Mouse (Mus musculus): ENCODE results near the gene Trak1. TPM values are rescaled to one million over a fixed set of nuclear protein-coding genes. Genes with fewer than 3 reads are reported as not detected.

Gene Trak1
- polyA plus RNA-seq (2012; rRNA removed): 22.2 and 23.1 TPM in 2 replicates

- Histone ChIP-seq H3K4me1 (ENCODE audit: control insufficient read depth, insufficient read depth, low read length) (peaks cover 13% of the 10 kb centered on the region), H3K4me3 (ENCODE audit: control insufficient read depth, low read depth, low read length) (peak within 1 kb of the TSS; percentile 76), H3K27ac (ENCODE audit: control insufficient read depth, insufficient read depth, low read depth, low read length) (peak within 1 kb of the TSS; percentile 32; the same call in 1 of the 2 replicates), H3K27me3 (ENCODE audit: control insufficient read depth, insufficient read depth, low read length) (no peaks in the 10 kb centered on the region), H3K36me3 (ENCODE audit: control insufficient read depth, insufficient read depth, low read length) (no peaks in the 10 kb centered on the region)
- TF ChIP-seq POLR2A (IDR thresholded peaks at IDR 0.05; ENCODE audit: control insufficient read depth, low read depth, low read length) (peak; percentile 42; the same call in 1 of the 2 replicates), CTCF (IDR thresholded peaks at IDR 0.05; ENCODE audit: control insufficient read depth, insufficient read depth, insufficient replicate concordance, low read depth, low read length) (no peak)
Observed at GRCm38 (mm10) chr9:121297171-121298064, at the start of gene Trak1. Gene Trak1 (plus strand): TSS chr9:121297502.

GRCm38 (mm10) chr9:121247956-121248775 lies 49.1 kb upstream of the Trak1 start:
- H3K4me3 ChIP-seq (ENCODE audit: control insufficient read depth, low read depth, low read length): no peak overlapping the region
- TF ChIP-seq CTCF (IDR thresholded peaks at IDR 0.05; ENCODE audit: control insufficient read depth, insufficient read depth, insufficient replicate concordance, low read depth, low read length) (peak; percentile 51; the same call in 1 of the 2 replicates), POLR2A (IDR thresholded peaks at IDR 0.05; ENCODE audit: control insufficient read depth, low read depth, low read length) (no peak)
- no peaks in the 10 kb centered on the region for H3K4me1 ChIP-seq (ENCODE audit: control insufficient read depth, insufficient read depth, low read length)
- H3K27ac ChIP-seq (ENCODE audit: control insufficient read depth, insufficient read depth, low read depth, low read length): no peak overlapping the region
- peaks cover 3% of the 10 kb centered on the region for H3K36me3 ChIP-seq (ENCODE audit: control insufficient read depth, insufficient read depth, low read length)
- H3K27me3 ChIP-seq (ENCODE audit: control insufficient read depth, insufficient read depth, low read length): no peaks in the 10 kb centered on the region

GRCm38 (mm10) chr9:121249805-121250204 lies 47.5 kb upstream of the Trak1 start:
- Histone ChIP-seq H3K27me3 (ENCODE audit: control insufficient read depth, insufficient read depth, low read length) (no peaks in the 10 kb centered on the region), H3K4me3 (ENCODE audit: control insufficient read depth, low read depth, low read length) (no peak overlapping the region), H3K4me1 (ENCODE audit: control insufficient read depth, insufficient read depth, low read length) (no peaks in the 10 kb centered on the region), H3K27ac (ENCODE audit: control insufficient read depth, insufficient read depth, low read depth, low read length) (no peak overlapping the region), H3K36me3 (ENCODE audit: control insufficient read depth, insufficient read depth, low read length) (peaks cover 3% of the 10 kb centered on the region)
- TF ChIP-seq CTCF (IDR thresholded peaks at IDR 0.05; ENCODE audit: control insufficient read depth, insufficient read depth, insufficient replicate concordance, low read depth, low read length) (no peak), POLR2A (IDR thresholded peaks at IDR 0.05; ENCODE audit: control insufficient read depth, low read depth, low read length) (no peak)

GRCm38 (mm10) chr9:121250854-121251253 lies 46.4 kb upstream of the Trak1 start:
- no peaks in the 10 kb centered on the region for H3K4me1 ChIP-seq (ENCODE audit: control insufficient read depth, insufficient read depth, low read length)
- H3K36me3 ChIP-seq (ENCODE audit: control insufficient read depth, insufficient read depth, low read length): peaks cover 5% of the 10 kb centered on the region
- no peak overlapping the region for H3K4me3 ChIP-seq (ENCODE audit: control insufficient read depth, low read depth, low read length)
- no peak overlapping the region for H3K27ac ChIP-seq (ENCODE audit: control insufficient read depth, insufficient read depth, low read depth, low read length)
- no peak for TF ChIP-seq CTCF (IDR thresholded peaks at IDR 0.05; ENCODE audit: control insufficient read depth, insufficient read depth, insufficient replicate concordance, low read depth, low read length)
- no peak for TF ChIP-seq POLR2A (IDR thresholded peaks at IDR 0.05; ENCODE audit: control insufficient read depth, low read depth, low read length)
- no peaks in the 10 kb centered on the region for H3K27me3 ChIP-seq (ENCODE audit: control insufficient read depth, insufficient read depth, low read length)

GRCm38 (mm10) chr9:121253983-121254382 lies 43.3 kb upstream of the Trak1 start:
- Histone ChIP-seq H3K27ac (ENCODE audit: control insufficient read depth, insufficient read depth, low read depth, low read length) (no peak overlapping the region), H3K27me3 (ENCODE audit: control insufficient read depth, insufficient read depth, low read length) (no peaks in the 10 kb centered on the region), H3K4me1 (ENCODE audit: control insufficient read depth, insufficient read depth, low read length) (no peaks in the 10 kb centered on the region; the same call in 1 of the 2 replicates), H3K36me3 (ENCODE audit: control insufficient read depth, insufficient read depth, low read length) (peaks cover 2% of the 10 kb centered on the region), H3K4me3 (ENCODE audit: control insufficient read depth, low read depth, low read length) (no peak overlapping the region)
- TF ChIP-seq CTCF (IDR thresholded peaks at IDR 0.05; ENCODE audit: control insufficient read depth, insufficient read depth, insufficient replicate concordance, low read depth, low read length) (no peak), POLR2A (IDR thresholded peaks at IDR 0.05; ENCODE audit: control insufficient read depth, low read depth, low read length) (no peak)

GRCm38 (mm10) chr9:121254761-121255160 lies 42.5 kb upstream of the Trak1 start:
- H3K27ac ChIP-seq (ENCODE audit: control insufficient read depth, insufficient read depth, low read depth, low read length): no peak overlapping the region
- no peaks in the 10 kb centered on the region for H3K27me3 ChIP-seq (ENCODE audit: control insufficient read depth, insufficient read depth, low read length)
- TF ChIP-seq POLR2A (IDR thresholded peaks at IDR 0.05; ENCODE audit: control insufficient read depth, low read depth, low read length): no peak
- TF ChIP-seq CTCF (IDR thresholded peaks at IDR 0.05; ENCODE audit: control insufficient read depth, insufficient read depth, insufficient replicate concordance, low read depth, low read length): no peak; the same call in 1 of the 2 replicates
- H3K4me3 ChIP-seq (ENCODE audit: control insufficient read depth, low read depth, low read length): no peak overlapping the region
- no peaks in the 10 kb centered on the region; the same call in 1 of the 2 replicates for H3K4me1 ChIP-seq (ENCODE audit: control insufficient read depth, insufficient read depth, low read length)
- peaks cover 2% of the 10 kb centered on the region for H3K36me3 ChIP-seq (ENCODE audit: control insufficient read depth, insufficient read depth, low read length)

- Histone ChIP-seq H3K4me1 (ENCODE audit: control insufficient read depth, insufficient read depth, low read length) (no peaks in the 10 kb centered on the region; the same call in 1 of the 2 replicates), H3K27me3 (ENCODE audit: control insufficient read depth, insufficient read depth, low read length) (no peaks in the 10 kb centered on the region), H3K36me3 (ENCODE audit: control insufficient read depth, insufficient read depth, low read length) (peaks cover 3% of the 10 kb centered on the region), H3K4me3 (ENCODE audit: control insufficient read depth, low read depth, low read length) (no peak overlapping the region), H3K27ac (ENCODE audit: control insufficient read depth, insufficient read depth, low read depth, low read length) (no peak overlapping the region)
- no peak for TF ChIP-seq POLR2A (IDR thresholded peaks at IDR 0.05; ENCODE audit: control insufficient read depth, low read depth, low read length)
- TF ChIP-seq CTCF (IDR thresholded peaks at IDR 0.05; ENCODE audit: control insufficient read depth, insufficient read depth, insufficient replicate concordance, low read depth, low read length): no peak
Observed at GRCm38 (mm10) chr9:121257106-121257505, 40.2 kb upstream of the Trak1 start.
